Mouse (Mus musculus): ENCODE data around the gene Lfng. TPM values are rescaled to one million over a fixed set of nuclear protein-coding genes. Genes with fewer than 3 reads are reported as not detected.

The Lfng gene
- polyA plus RNA-seq, 1 experiment from 2014 or later: 11.4 TPM

- DNase-seq (ENCODE audit: low spot score): no peak
- no peak overlapping the region for H3K9ac ChIP-seq (ENCODE audit: low read length)
- H3K27me3 ChIP-seq (ENCODE audit: control insufficient read depth, insufficient read depth, low read length): no peaks in the 10 kb centered on the region
- no peak overlapping the region for H3K27ac ChIP-seq (replicated peaks)
- H3K4me2 ChIP-seq (replicated peaks; ENCODE audit: low read depth): no peak overlapping the region
- H3K9me3 ChIP-seq (ENCODE audit: control insufficient read depth, low read length): no peaks in the 10 kb centered on the region
- TF ChIP-seq CTCF (IDR thresholded peaks at IDR 0.05; ENCODE audit: low read depth) (no peak), EP300 (optimal IDR thresholded peaks at IDR 0.05) (no peak)
- 71% methylated on average over 4 of the region's 4 CpGs for WGBS
- no peak for ATAC-seq (ENCODE audit: low FRiP score, low TSS enrichment)
- no peaks in the 10 kb centered on the region for H3K4me1 ChIP-seq (replicated peaks; ENCODE audit: control insufficient read depth, insufficient read depth)
- H3K4me3 ChIP-seq (ENCODE audit: low read depth, low read length): no peak overlapping the region
- H3K36me3 ChIP-seq (ENCODE audit: control insufficient read depth, insufficient read depth, low read length): peaks cover 33% of the 10 kb centered on the region
These were observed 16.7 kb downstream of the Lfng start for GRCm38 (mm10) chr5:140623791-140624190.

GRCm38 (mm10) chr5:140624238-140624637 lies 17.1 kb downstream of the Lfng start:
- Histone ChIP-seq H3K9ac (ENCODE audit: low read length) (no peak overlapping the region), H3K36me3 (ENCODE audit: control insufficient read depth, insufficient read depth, low read length) (peaks cover 33% of the 10 kb centered on the region), H3K4me3 (ENCODE audit: low read depth, low read length) (no peak overlapping the region), H3K9me3 (ENCODE audit: control insufficient read depth, low read length) (no peaks in the 10 kb centered on the region), H3K27me3 (ENCODE audit: control insufficient read depth, insufficient read depth, low read length) (no peaks in the 10 kb centered on the region), H3K4me2 (replicated peaks; ENCODE audit: low read depth) (no peak overlapping the region), H3K4me1 (replicated peaks; ENCODE audit: control insufficient read depth, insufficient read depth) (no peaks in the 10 kb centered on the region), H3K27ac (replicated peaks) (no peak overlapping the region)
- ATAC-seq (ENCODE audit: low FRiP score, low TSS enrichment) (no peak), DNase-seq (ENCODE audit: low spot score) (no peak)
- WGBS: 84% methylated on average over 5 of the region's 5 CpGs
- TF ChIP-seq EP300 (optimal IDR thresholded peaks at IDR 0.05): no peak
- TF ChIP-seq CTCF (IDR thresholded peaks at IDR 0.05; ENCODE audit: low read depth): no peak

DNA sequence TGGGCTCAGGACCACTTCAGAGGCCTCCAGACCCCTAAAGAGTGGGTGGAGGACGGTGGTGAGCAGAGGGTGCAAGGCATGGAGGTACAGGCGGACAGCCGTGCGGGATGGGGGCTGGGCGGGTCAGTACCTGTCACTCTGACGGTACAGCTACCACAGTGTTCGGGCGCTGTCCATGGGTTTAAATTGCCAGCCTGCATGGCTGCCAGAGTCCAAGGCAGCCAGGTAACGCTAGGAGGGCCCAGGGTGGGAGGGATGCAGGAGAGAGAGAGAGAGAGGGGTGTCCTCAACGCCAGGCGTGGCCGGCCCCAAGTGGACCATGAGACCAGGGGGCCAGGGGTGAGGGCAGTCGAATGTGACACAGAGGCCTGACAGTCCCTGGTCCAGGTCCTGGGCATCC lies 17.8 kb downstream of the Lfng start:
- Histone ChIP-seq H3K4me3 (ENCODE audit: low read depth, low read length) (no peak overlapping the region), H3K4me2 (replicated peaks; ENCODE audit: low read depth) (no peak overlapping the region), H3K4me1 (replicated peaks; ENCODE audit: control insufficient read depth, insufficient read depth) (no peaks in the 10 kb centered on the region), H3K27me3 (ENCODE audit: control insufficient read depth, insufficient read depth, low read length) (no peaks in the 10 kb centered on the region), H3K9me3 (ENCODE audit: control insufficient read depth, low read length) (no peaks in the 10 kb centered on the region), H3K9ac (ENCODE audit: low read length) (no peak overlapping the region), H3K27ac (replicated peaks) (no peak overlapping the region), H3K36me3 (ENCODE audit: control insufficient read depth, insufficient read depth, low read length) (peaks cover 33% of the 10 kb centered on the region)
- TF ChIP-seq EP300 (optimal IDR thresholded peaks at IDR 0.05): no peak
- no peak for TF ChIP-seq CTCF (IDR thresholded peaks at IDR 0.05; ENCODE audit: low read depth)
- DNase-seq (ENCODE audit: low spot score) (no peak), ATAC-seq (ENCODE audit: low FRiP score, low TSS enrichment) (no peak)
- 90% methylated on average over 13 of the region's 13 CpGs for WGBS

GRCm38 (mm10) chr5:140627580-140627979 lies 20.5 kb downstream of the Lfng start:
- Histone ChIP-seq H3K36me3 (ENCODE audit: control insufficient read depth, insufficient read depth, low read length) (peaks cover 32% of the 10 kb centered on the region), H3K4me1 (replicated peaks; ENCODE audit: control insufficient read depth, insufficient read depth) (no peaks in the 10 kb centered on the region), H3K9ac (ENCODE audit: low read length) (no peak overlapping the region), H3K27ac (replicated peaks) (no peak overlapping the region), H3K4me2 (replicated peaks; ENCODE audit: low read depth) (no peak overlapping the region), H3K9me3 (ENCODE audit: control insufficient read depth, low read length) (no peaks in the 10 kb centered on the region), H3K4me3 (ENCODE audit: low read depth, low read length) (no peak overlapping the region), H3K27me3 (ENCODE audit: control insufficient read depth, insufficient read depth, low read length) (no peaks in the 10 kb centered on the region)
- 92% methylated on average over 5 of the region's 5 CpGs for WGBS
- DNase-seq (ENCODE audit: low spot score): no peak
- TF ChIP-seq CTCF (IDR thresholded peaks at IDR 0.05; ENCODE audit: low read depth): peak; percentile 30; the same call in 1 of the 2 replicates
- no peak for TF ChIP-seq EP300 (optimal IDR thresholded peaks at IDR 0.05)
- ATAC-seq (ENCODE audit: low FRiP score, low TSS enrichment): no peak

DNA sequence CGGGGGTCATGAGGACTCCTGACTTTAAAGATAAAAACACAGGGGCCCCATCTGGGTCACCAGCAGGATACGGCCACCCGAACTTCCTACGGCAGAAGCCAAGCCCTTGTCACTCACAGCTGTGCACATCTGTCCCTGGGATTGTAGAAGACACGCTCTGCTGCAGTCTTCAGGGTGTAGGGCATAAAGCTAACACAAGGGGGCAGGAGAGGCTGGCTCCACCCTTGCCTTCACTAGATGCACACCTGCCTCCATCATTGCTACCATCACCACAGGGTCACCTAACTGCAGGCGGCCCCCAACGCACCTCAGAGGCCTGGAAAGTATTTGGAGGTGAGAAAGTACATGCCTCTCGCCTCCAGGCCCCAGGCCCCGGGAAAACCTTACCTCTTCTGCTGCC lies 21.9 kb downstream of the Lfng start:
- Histone ChIP-seq H3K4me1 (replicated peaks; ENCODE audit: control insufficient read depth, insufficient read depth) (no peaks in the 10 kb centered on the region), H3K9ac (ENCODE audit: low read length) (no peak overlapping the region), H3K27ac (replicated peaks) (no peak overlapping the region), H3K9me3 (ENCODE audit: control insufficient read depth, low read length) (no peaks in the 10 kb centered on the region), H3K36me3 (ENCODE audit: control insufficient read depth, insufficient read depth, low read length) (peaks cover 23% of the 10 kb centered on the region), H3K27me3 (ENCODE audit: control insufficient read depth, insufficient read depth, low read length) (no peaks in the 10 kb centered on the region), H3K4me2 (replicated peaks; ENCODE audit: low read depth) (no peak overlapping the region), H3K4me3 (ENCODE audit: low read depth, low read length) (no peak overlapping the region)
- WGBS: 90% methylated on average over 9 of the region's 9 CpGs
- ATAC-seq (ENCODE audit: low FRiP score, low TSS enrichment): no peak
- TF ChIP-seq CTCF (IDR thresholded peaks at IDR 0.05; ENCODE audit: low read depth) (peak; percentile 76), EP300 (optimal IDR thresholded peaks at IDR 0.05) (no peak)
- DNase-seq (ENCODE audit: low spot score): no peak

DNA sequence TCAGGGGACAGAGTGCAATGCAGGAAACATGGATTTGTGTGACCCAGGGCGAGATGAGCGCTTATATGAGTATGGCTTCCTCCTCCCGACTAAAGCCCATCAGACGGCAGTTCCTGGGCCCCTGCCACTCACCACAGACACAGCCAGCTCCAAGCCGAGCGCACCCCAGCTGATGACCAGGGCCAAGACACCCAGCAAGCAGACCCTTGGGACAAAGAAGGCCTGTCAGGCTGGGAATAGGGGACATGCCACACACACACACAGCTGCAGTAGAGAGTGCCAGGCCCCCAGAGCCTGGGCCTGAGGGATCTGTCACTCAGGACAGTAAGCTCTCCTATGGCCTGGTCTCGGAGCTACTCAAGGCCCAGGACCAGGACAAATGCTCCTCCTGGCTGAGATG lies 26.3 kb downstream of the Lfng start:
- no peaks in the 10 kb centered on the region for H3K9me3 ChIP-seq (ENCODE audit: control insufficient read depth, low read length)
- no peaks in the 10 kb centered on the region for H3K27me3 ChIP-seq (ENCODE audit: control insufficient read depth, insufficient read depth, low read length)
- no peak for TF ChIP-seq EP300 (optimal IDR thresholded peaks at IDR 0.05)
- no peak for TF ChIP-seq CTCF (IDR thresholded peaks at IDR 0.05; ENCODE audit: low read depth)
- H3K27ac ChIP-seq (replicated peaks): no peak overlapping the region
- H3K4me1 ChIP-seq (replicated peaks; ENCODE audit: control insufficient read depth, insufficient read depth): no peaks in the 10 kb centered on the region
- H3K4me3 ChIP-seq (ENCODE audit: low read depth, low read length): no peak overlapping the region
- 91% methylated on average over 7 of the region's 7 CpGs for WGBS
- H3K9ac ChIP-seq (ENCODE audit: low read length): no peak overlapping the region
- H3K4me2 ChIP-seq (replicated peaks; ENCODE audit: low read depth): no peak overlapping the region
- ATAC-seq (ENCODE audit: low FRiP score, low TSS enrichment) (no peak), DNase-seq (ENCODE audit: low spot score) (no peak)
- peaks cover 21% of the 10 kb centered on the region for H3K36me3 ChIP-seq (ENCODE audit: control insufficient read depth, insufficient read depth, low read length)
